Mouse (Mus musculus) ovary, postnatal 10 days (tissue): ENCODE results near the gene Noxa1.

Source experiments
- DNase-seq: peaks from one replicate; pipeline ENCODE4 v3.0.0; 2022; ENCODE audit warnings: low spot score

The Noxa1 gene

GRCm38 (mm10) chr2:25095109-25095850, at the start of gene Noxa1:
TSS of gene Noxa1 (minus strand) at chr2:25095149.
- no peak for DNase-seq

DNA sequence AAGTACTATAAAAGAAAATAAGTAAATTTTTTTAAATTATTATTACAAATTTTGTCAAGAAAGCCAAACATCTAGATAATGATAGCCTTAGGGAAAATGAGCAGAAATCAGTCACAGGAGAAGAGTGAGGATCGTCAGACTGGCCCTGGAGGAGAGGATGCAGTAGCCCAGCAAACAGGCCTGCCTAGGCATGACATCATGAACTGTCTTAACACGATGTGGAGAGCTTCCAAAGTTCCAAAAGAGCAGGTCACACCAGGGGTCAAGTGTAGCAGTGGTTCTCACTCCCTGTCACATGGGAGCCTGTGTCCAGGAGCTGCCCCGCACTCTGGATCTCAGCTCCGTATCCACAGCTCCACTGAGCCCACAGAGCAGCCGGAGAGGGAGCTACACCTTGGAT, 47.0 kb upstream of the Noxa1 start:
- no peak for DNase-seq

GRCm38 (mm10) chr2:25141185-25141584, 46.2 kb upstream of the Noxa1 start:
- no peak for DNase-seq

GRCm38 (mm10) chr2:25137832-25138231, 42.9 kb upstream of the Noxa1 start:
- DNase-seq: no peak

GRCm38 (mm10) chr2:25131601-25132000, 36.7 kb upstream of the Noxa1 start:
- no peak for DNase-seq

- DNase-seq: no peak
Observed at GRCm38 (mm10) chr2:25128072-25128471, 33.1 kb upstream of the Noxa1 start.

DNA sequence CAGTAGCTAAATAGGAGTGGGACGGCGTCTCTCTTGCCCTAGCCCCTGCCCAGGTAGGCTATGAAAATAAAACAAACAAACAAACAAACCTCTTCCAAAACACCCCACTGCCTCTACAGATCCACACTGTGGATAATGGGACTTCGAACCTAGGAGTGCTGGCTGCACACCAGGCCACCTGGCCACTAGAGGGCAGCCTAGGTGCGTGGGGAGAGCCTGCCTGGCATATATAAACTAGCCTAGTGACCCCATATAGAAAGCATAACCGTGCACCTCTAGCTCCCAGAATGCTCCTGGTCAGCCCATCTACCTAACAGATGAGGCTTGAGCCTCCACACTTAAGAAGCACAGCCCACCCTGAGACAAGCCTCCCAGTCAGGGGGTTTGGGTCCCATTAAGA, 32.3 kb upstream of the Noxa1 start:
- no peak for DNase-seq

DNA sequence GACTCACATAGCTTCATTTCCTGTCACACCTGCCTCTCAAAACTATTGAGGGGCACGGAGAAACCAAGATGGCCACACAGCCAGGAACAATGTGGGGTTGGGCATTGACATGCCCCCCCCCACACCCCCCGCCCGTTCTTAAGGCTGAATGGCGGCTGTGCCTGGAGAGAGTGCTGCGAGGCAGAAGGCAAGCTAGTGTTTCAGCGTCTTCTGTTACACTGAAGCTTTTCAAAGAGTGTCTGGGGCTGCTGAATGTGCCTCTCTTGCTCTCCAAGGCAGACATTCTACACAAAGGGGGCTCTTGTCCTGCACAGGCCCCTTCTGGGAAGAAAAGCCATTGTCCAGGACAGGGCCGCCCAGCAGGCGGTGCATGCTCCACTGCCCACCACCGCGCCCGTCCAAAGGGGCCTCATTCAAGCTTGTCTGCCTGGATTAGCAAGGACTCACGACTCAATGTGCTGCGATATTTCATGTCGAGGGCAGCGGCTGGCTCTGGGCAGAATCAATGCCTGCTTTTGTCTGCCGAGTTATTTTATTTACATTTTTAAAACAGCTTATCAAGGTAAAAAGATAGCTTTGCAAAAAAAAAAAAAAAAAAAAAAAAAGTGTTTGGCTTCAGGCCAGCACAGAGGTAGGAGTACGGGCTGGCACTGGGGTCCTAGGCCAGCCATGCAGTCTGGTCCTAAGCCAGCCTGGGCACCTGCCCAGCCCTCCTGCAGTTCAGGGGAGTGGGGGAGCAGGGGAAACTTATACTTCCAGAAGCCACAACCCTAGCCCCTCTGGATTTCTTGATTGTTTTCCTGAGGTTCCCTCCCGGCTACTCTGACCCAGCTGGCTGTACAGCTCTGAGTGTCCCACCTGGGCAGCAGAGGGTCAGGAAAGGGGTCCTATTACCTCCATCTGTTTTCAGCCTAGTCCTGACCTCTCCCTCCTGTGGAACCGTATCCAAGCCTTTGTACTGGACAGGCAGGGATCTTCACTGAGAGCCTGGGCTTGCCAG, 31.4 kb upstream of the Noxa1 start:
- DNase-seq: no peak

DNA sequence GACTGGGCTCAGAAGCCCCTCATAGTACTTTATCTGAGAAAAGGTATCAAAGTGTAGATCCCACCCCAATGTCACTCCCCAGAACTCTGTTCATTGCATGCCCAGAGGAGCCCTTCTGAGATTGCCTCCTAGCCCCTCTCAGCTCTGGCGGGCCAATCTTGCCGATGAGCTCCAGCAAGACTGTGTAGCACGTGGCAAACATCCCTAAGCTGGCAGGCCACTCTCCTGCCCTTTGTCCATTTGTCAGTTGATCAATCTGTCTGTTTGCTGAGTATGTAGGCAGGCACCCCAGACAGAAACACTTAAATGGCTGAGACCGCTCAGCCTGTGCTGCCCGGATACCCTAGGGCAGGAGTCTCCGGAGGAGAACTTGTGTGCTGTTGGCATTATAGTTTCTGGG, 30.2 kb upstream of the Noxa1 start:
- no peak for DNase-seq

- DNase-seq: no peak
Observed at GRCm38 (mm10) chr2:25124411-25124810, 29.5 kb upstream of the Noxa1 start.

DNA sequence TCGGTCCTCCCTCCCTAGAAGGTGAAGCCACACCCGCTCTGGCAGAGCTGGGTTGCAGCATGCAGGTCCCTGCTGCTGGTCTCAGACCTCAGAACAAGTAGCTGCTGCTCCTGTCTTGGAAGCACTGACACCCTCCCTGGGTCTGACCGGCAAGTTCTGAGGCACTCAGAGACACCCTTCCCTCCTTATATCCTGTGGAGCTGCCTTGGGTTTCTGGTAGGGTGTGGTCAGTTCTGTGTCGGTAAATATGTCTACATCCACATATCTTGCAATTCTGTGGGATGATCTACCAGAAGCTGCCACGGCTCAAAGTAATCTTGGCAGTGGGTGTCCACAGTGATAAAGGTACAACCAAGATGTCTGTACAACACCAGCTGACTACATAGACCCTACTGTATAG, 28.6 kb upstream of the Noxa1 start:
- DNase-seq: no peak

DNA sequence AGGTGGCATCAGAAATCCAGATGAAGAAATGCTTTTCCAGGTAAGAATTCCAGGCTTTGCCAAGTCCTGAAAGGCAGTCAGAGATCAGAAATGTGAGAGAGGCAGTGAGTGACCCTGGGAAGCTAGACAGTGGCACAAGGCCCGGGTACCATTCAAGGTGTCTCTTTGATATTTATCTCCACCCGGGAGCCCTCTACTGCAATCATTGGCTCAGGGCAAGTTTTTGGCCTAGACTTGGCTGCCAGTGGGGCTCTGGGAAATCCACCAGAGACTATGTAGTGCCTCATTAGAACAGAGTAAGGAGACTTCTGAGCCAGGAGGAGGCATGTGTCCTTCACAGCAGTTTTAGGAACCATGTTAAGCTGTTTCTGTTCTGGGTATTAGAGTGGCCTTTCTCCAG, 27.7 kb upstream of the Noxa1 start:
- no peak for DNase-seq

- DNase-seq: no peak
Observed at GRCm38 (mm10) chr2:25120963-25121362, 26.0 kb upstream of the Noxa1 start.

GRCm38 (mm10) chr2:25115442-25115841, 20.5 kb upstream of the Noxa1 start:
- DNase-seq: no peak

DNA sequence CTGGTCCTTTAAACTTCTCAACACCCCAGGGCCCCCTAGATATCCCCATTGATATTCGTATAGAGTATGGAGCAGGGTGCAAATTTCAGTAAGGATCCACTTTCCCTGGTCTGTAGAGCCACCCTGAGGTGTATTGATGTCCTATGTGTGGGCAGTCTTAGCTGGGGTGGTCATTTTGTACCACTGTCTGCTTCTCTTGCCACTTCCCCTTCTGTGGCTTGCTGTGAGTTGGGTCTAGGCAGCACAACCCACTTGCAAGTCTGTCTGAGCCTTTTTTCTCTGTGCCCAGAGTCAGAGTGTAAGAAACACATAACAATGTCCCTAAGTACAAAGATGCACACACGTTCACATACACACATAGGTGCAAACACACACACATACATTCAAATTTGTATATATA, 19.4 kb upstream of the Noxa1 start:
- no peak for DNase-seq

DNA sequence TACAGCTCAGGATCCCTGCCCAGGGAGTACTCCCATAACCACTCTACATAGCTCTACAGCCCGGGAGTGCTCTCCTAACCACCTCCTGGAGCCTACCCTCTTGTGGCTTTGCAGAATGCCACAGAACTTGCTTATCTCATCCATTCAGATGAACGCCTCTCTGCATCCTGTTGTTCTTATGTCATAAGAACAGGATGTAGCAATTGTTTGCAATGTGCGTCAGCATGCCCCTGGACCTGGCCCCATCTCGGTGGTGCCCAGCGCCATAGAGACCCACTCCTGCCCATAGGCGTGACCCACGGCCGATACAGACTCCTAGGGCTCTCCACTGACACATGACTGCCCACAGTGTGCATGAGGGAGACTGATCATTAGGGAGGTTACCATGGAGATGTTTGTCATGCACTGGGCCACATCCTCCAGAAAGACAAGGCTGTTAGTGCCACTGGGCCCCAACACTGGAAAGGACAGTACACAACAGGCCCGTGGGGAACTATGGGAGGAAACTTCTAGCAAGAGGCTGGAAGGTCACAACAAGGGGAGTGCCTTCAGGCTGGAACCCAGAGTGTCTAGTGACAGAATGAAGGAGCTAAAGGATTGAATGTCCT, 16.3 kb upstream of the Noxa1 start:
- no peak for DNase-seq

DNA sequence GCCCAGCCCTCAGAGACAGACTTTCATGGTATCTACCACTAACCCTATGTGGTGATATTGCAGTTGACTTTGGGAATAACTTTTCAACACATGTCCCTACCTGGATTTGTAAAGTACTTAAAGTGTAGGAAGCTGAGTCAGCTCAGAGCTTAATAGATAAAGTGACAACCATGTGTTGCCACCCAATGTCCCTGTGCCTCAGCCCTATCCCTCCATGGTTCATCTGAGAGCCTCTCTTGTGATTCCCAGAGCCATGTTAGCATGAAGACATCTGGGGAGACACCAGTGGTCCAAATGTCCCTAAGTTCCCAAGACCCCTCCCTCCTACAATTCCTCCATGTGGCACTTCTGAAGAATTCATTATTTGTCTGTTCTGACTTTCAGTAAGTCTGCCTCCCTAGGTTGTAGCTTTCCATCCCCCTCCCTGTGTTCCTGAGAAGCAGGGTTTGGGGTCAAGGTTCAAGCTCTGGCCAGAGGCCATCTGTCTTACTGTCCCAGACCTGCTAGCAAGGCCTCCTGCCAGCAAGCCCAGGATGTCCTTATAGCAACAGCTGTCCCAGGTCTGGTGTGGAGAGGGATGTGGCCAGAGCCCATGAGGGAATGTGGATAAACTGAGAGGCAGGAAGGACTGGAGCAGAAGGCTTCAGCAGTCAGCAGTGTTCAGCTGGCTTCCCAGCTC, 15.7 kb upstream of the Noxa1 start:
- no peak for DNase-seq

DNA sequence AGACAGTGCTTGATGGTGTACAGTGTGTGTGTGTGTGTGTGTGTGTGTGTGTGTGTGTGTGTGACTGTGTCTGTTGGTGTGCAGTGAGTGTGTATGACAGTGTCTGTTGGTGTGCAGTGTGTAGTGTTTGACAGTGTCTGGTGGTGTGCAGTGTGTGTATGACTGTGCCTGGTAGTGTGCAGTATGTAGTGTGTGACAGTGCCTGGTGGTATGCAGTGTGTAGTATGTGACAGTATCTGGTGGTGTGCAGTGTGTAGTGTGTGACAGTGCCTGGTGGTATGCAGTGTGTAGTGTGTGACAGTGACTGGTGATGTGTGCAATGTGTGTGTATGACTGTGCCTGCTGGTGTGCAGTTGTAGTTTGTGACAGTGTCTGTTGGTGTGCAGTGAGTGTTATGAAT, 14.5 kb upstream of the Noxa1 start:
- DNase-seq: no peak

GRCm38 (mm10) chr2:25106045-25106444, 11.1 kb upstream of the Noxa1 start:
- DNase-seq: no peak

DNA sequence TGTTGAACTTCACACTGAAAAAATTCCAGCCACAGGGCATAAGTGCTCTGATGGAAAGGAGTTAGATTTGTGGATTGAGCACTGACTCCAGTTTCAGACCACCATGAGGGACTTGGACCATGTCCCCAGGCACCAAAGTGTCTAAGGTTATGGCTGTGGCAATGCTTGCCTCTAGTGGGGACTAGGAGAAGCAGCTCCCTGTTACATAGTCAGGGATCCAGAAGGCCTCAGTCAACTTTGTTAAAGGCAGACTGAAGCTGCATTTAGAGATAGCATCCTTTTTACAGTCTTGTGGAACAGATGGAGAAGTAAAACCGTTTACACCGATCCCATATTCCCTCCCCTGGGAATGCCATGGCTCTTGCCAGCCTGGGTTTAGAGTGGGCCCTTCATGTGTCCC, 9.2 kb upstream of the Noxa1 start:
- no peak for DNase-seq

- no peak for DNase-seq
Observed at GRCm38 (mm10) chr2:25099703-25100102, 4.8 kb upstream of the Noxa1 start.

GRCm38 (mm10) chr2:25098956-25099355, 4.0 kb upstream of the Noxa1 start:
- no peak for DNase-seq
